Mouse (Mus musculus) layer of hippocampus, postnatal 10 days (tissue): Measurements from ENCODE around the gene Mast3. TPM values are rescaled to one million over a fixed set of nuclear protein-coding genes. Genes with fewer than 3 reads are reported as not detected.
A peak's percentile ranks its signal among the peaks of the same experiment; 100 is the strongest.

Experiments used
- DNase-seq, 2 experiments: peaks; one replicate each; pipeline ENCODE4 v3.0.0; 2021; ENCODE audit warnings: low spot score in 2 of 2
- microRNA-seq, 2 experiments: library from miRNA; unstranded; fragments of <30 nt; microRNA quantifications; one replicate each; pipeline ENCODE4 v1.2.0; 2021
- total RNA-seq, 2 experiments: library from RNA; stranded (reverse); gene quantifications; 2 replicates each; pipeline ENCODE4 v1.2.3; 2021

The Mast3 gene
- total RNA-seq, 2 experiments from 2014 or later = 179 to 186 TPM

GRCm38 (mm10) chr8:70747211-70747890, 57.5 kb downstream of the Mast3 start:
- peak in 1 of 2 experiments; percentile 2 for DNase-seq

DNA sequence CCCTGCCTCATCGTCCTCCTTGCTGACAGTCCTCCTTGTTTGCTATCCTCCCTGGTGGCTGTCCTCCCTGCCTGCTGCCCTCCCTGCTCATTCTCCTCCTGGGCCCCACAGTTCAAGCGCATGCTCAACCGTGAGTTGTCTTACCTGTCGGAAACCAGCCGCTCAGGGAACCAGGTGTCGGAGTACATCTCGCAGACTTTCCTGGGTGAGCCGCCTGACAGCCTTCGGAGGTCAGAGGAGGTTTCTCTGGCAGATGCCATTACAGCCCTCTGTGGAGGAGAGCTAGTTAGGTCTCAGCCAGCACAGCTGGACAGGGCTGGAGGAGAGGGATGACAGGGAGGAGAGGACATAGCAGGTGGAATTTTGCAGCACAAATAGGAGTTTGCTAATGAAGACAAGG, 58.2 kb downstream of the Mast3 start:
- DNase-seq = peak in 1 of 2 experiments; percentile 3

- DNase-seq = peak in 1 of 2 experiments; percentile 2
Measured at GRCm38 (mm10) chr8:70745691-70746220, 59.1 kb downstream of the Mast3 start.

DNA sequence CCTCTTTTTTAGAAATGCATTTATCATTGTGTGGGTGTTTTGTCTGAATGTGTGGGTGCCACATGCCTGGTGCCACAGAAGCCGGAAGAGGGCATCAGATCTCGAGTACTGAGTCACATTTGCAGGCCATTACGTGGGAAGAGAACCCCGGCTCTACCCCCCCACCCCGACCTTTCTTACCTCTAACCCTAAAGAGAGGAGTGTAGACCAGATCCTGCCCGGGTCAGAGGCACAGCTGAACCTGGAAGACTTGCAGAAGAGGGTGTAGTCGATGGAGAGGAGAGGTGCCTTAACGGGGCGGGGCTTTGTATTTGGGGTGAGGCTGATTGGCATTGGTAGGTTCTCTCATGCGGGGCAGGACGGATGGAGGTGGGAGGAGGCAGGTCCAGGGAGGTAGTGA, 60.0 kb downstream of the Mast3 start:
- peak in 1 of 2 experiments; percentile 4 for DNase-seq

DNA sequence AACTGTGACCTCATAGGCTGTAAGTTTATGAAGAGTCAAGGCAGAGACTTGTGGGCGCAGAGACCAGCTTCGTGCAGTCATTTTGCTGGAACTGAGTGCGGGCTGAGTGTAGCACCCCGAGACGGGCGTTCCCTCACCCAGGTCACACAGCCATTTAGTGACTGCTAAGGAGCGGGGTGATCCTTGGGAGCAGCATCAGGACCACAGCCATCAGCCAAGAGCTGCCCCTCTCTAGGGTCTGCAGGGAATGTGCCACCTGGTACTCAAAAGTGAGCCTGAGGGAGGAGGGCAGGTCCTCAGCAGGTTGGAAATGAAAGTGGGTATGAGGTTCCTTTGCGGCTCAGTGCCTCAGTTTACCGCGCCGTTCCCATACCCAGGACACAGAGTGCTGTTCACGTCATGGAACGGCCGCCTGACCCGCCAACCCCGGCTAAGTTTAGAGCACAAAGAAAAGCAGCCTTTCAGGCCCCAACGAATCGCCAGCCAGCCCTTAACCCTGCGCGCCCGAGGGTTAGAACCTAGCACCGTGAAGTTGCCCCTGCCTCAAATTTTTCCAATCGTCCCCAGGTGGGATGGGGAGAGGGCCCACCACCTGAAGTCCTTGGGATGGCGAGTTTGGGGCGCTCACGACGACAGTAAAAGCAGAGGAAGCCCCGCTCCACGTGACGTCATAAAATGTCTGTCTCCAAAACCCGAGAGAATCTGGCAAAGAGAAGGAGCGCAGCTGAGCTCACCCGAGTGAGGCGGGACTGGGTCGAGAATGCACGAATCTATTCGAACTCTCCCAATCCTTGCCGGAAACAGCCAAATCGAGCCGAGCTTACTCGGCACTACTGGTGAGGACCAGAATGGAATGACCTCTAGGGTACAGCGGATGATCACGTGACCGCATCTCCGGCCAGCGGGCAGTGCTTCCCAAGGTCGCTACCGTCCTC, 60.9 kb downstream of the Mast3 start:
- peak; percentile 50 to 55 for DNase-seq

- peak in 1 of 2 experiments; percentile 9 for DNase-seq
Measured at GRCm38 (mm10) chr8:70742981-70743655, 61.7 kb downstream of the Mast3 start.

GRCm38 (mm10) chr8:70742176-70742575, 62.7 kb downstream of the Mast3 start:
- peak in 1 of 2 experiments; percentile 2 for DNase-seq

DNA sequence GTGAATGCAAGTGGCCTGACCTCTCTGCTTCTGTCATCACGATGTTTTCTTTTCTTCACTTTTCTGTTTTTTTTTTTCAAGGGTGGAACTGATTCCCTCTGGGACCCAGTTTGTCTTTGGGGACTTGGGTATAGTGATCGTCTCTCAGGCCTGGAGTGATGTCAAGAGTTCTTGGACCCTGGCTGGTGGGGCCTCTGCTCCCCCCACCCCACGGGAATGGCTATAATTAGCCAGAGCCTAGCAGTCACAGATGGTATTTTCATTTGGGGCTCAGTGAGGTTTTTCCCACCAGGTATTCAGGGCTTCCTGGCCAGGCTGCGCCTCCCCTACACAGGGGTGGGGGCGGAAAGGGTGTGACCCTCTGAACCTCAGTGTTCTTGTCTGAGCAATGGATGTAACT, 63.2 kb downstream of the Mast3 start:
- DNase-seq = no peak

DNA sequence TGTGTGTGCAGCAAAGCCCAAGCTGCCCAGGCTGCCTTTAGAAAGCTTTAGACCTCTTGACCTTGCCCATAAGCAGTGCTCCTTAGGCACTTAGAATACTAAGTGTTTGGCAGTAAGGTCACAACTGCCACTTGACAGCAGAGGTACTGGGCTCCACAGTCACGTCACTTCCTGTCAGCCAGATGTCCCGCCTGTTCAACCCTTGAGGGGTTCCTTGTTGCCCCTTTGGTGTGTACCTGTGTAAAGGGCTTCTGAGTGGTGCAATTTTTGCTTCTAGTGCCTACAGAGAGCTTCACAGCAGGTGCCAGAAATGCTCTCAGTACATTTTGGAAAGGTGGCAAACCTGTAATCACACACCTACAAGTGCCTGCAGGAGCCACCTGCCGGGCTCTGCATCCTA, 66.6 kb downstream of the Mast3 start:
- no peak for DNase-seq

DNA sequence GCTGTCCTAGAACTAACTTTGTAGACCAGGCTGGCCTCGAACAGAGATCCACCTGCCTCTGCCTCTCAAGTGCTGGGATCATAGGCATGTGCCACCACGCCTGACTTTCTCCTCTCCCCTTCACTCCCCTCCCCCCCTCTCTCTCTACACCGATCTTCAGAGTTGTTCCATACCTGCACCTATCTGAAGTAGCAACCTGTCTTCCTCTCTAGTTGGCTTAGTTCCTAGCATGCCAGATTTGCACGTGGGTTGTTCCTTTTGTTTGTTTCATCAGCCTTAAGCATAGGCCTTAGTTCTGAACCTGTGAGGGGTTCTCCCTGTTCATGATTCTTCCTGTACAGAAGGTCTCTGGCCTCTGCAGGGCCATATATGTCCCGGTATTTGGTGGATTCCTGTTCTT, 67.1 kb downstream of the Mast3 start:
- DNase-seq = no peak

DNA sequence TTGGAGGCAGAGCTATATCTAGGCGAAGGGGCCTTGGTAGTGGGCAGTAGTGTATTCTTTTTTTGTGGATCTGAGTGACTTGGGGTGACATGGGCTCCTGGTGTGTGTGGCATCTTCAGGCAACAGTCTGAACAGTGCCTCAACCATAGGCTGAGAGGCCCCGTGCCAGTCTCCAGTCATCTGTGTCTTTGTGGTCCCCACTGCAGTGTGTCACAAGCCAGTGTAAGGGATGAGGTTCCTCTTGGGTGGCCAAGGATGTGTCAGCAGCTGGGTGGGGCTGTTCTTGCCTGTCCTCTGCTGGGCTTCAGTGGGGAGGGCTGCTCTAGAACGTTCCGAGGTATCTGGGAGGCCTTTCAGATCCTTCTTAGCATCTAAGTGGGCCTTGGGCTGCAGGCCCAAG, 73.9 kb downstream of the Mast3 start:
- DNase-seq = no peak

- DNase-seq = no peak
Measured at GRCm38 (mm10) chr8:70729808-70730475, 74.9 kb downstream of the Mast3 start.

Small RNAs within 50 kb of the gene (microRNA-seq; reads per million reads assigned to microRNA genes)
- gene Mir7240 = 16.3 to 21.4 reads per million in 2 experiments

Other genes with a start within 250 kb of the Mast3 start
- 10 to 100 TPM; 56.5 to 57.8 TPM for gene Isyna1, start 210.7 kb downstream of the Mast3 start, total RNA-seq
- gene Ssbp4, start 196.2 kb downstream of the Mast3 start, total RNA-seq = 100 to 1,000 TPM; 225 to 240 TPM
- 1 to 10 TPM in 1 of 2 experiments, under 1 TPM in 1; 0.96 to 2.3 TPM for gene Lrrc25, start 188.9 kb downstream of the Mast3 start, total RNA-seq
- gene Gdf15, start 172.6 kb downstream of the Mast3 start, total RNA-seq = not detected
- 10 to 100 TPM; 25.8 to 31.9 TPM for gene Pgpep1, start 144.7 kb downstream of the Mast3 start, total RNA-seq
- gene Lsm4, start 131.8 kb downstream of the Mast3 start, total RNA-seq = 10 to 100 TPM; 72.3 to 76.5 TPM
- gene Jund, start 106.1 kb downstream of the Mast3 start, total RNA-seq = 100 to 1,000 TPM; 166 to 187 TPM
- gene Iqcn, start 101.6 kb downstream of the Mast3 start, total RNA-seq = under 1 TPM in 1 of 2 experiments, not detected in 1; 0.07 TPM
- gene Gm3336, start 86.5 kb downstream of the Mast3 start, total RNA-seq = not detected
- under 1 TPM; 0.51 to 0.64 TPM for gene Pde4c, start 81.3 kb downstream of the Mast3 start, total RNA-seq
- gene Rab3a, start 50.4 kb downstream of the Mast3 start, total RNA-seq = 100 to 1,000 TPM; 584 to 714 TPM
- gene Mpv17l2, start 44.1 kb downstream of the Mast3 start, total RNA-seq = 10 to 100 TPM; 45.3 to 49.9 TPM
- gene Pik3r2, start 28.3 kb downstream of the Mast3 start, total RNA-seq = 100 to 1,000 TPM; 170 to 174 TPM
- under 1 TPM; 0.30 to 0.38 TPM for gene Il12rb1, start 3.4 kb upstream of the Mast3 start, total RNA-seq
- gene Arrdc2, start 34.7 kb upstream of the Mast3 start, total RNA-seq = 10 to 100 TPM; 15.7 to 18.1 TPM
- gene Kcnn1, start 58.2 kb upstream of the Mast3 start, total RNA-seq = 10 to 100 TPM; 25.3 to 28.3 TPM
- gene Ccdc124, start 68.9 kb upstream of the Mast3 start, total RNA-seq = 100 to 1,000 TPM in 1 of 2 experiments, 10 to 100 TPM in 1; 97.6 to 108 TPM
- gene Slc5a5, start 87.7 kb upstream of the Mast3 start, total RNA-seq = 1 to 10 TPM; 5.2 to 6.9 TPM
- 100 to 1,000 TPM; 832 to 857 TPM for gene Rpl18a, start 92.4 kb upstream of the Mast3 start, total RNA-seq
- gene Map1s, start 100.9 kb upstream of the Mast3 start, total RNA-seq = 100 to 1,000 TPM in 1 of 2 experiments, 10 to 100 TPM in 1; 75.1 to 101 TPM